15 mouse cellular contexts compared by ENCODE assay signal in the genomic region with DNA sequence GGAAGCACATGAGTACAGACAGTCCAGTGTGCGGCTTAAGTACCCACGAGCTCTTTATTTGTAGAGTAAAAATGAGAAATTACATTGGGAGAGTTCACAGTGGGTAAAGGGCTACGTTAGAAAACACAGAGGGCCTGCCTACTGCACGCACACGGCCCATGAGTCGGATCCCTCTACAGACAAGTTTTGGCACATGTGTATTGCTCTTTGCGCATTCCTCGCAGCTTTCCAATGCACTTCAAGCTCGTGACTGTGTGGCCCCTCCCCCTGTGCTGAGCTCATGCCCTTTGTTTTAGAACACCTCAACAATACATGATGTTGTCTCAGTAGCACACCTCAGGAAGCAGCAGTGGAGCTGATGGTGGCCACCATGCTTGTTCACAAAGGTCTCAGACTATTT.
"Had no signal": no experiment of that assay in that cellular context is flagged by ENCODE, and none has a peak within 500 bp of the region (broad histone marks: within the 10 kb centered on the region; RNA-seq: fewer than 3 reads in every experiment).

No protein-coding gene starts in this region.

- H3K4me3 ChIP-seq: limb, embryonic 15.5 days; liver, embryonic 12.5 days; midbrain, embryonic 13.5 days; neural tube, embryonic 13.5 days had no signal

- DNase-seq: kidney, adult 11 months; kidney, adult 9 months; kidney, postnatal 36 days; left cerebral cortex, postnatal 4 days; lung, postnatal 14 days; retina, postnatal 1 day; right cerebral cortex, postnatal 4 days; spleen, adult 18-20 months; thymus, adult 18-20 months; thymus, postnatal 14 days had no signal

- ATAC-seq: liver, embryonic 12.5 days; midbrain, embryonic 13.5 days had no signal

- H3K4me2 ChIP-seq: limb, embryonic 15.5 days; liver, embryonic 12.5 days; midbrain, embryonic 13.5 days; neural tube, embryonic 13.5 days had no signal

- H3K9ac ChIP-seq: limb, embryonic 15.5 days; liver, embryonic 12.5 days; midbrain, embryonic 13.5 days; neural tube, embryonic 13.5 days had no signal

- H3K27ac ChIP-seq: kidney, postnatal 0 days; limb, embryonic 15.5 days; liver, embryonic 12.5 days; midbrain, embryonic 13.5 days; neural tube, embryonic 13.5 days had no signal

- H3K9me3 ChIP-seq: limb, embryonic 15.5 days; liver, embryonic 12.5 days; midbrain, embryonic 13.5 days; neural tube, embryonic 13.5 days had no signal

- H3K4me1 ChIP-seq: limb, embryonic 15.5 days; liver, embryonic 12.5 days; midbrain, embryonic 13.5 days; neural tube, embryonic 13.5 days had no signal

- H3K27me3 ChIP-seq: limb, embryonic 15.5 days; liver, embryonic 12.5 days; midbrain, embryonic 13.5 days; neural tube, embryonic 13.5 days had no signal
